Mouse (Mus musculus) megakaryocyte, embryonic 14.5 days (primary cell): ENCODE measurements at regions not wholly inside any gene's neighbourhood (a gene's known extent, or its start where the extent isn't known, plus 50 kb on each side); places are given as distances from the start of the nearest gene placed in this dataset.

Experiments used
- FLI1 ChIP-seq: IDR thresholded peaks from 2 replicates; pipeline ENCODE4 v1.6.1; 2012; ENCODE audit warnings: low read length, inconsistent platforms, mixed read lengths
- GATA1 ChIP-seq: IDR thresholded peaks from 3 replicates; pipeline ENCODE4 v1.6.1; 2012; ENCODE audit warnings: mixed read lengths, low read length, inconsistent platforms, borderline replicate concordance

DNA sequence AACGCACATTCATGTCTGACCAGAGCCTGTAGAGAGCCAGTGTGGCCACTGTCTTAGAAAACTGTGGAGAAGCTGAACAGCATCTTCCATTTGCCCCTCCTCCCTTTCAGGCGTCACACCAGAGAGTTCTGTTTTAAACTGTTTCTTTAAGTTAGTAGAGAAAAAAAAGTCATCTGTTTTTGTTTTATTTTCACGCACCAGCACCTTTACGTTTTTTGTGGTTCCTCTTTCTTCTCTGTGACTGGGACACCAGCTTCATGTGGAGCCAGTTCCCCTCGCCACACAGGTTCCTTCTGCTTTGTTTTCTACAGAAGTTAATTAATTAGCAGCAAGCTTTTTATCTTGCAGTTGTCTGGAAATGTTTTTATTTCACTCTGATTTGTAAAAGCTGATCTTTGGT is 69.4 kb upstream of the Nck2 start:
- TF ChIP-seq FLI1 (no peak), GATA1 (no peak)
